Mouse (Mus musculus) stomach, postnatal 0 days (tissue): Measurements from ENCODE around the gene Rbm34.

Source experiments
- CTCF ChIP-seq: IDR thresholded peaks from 2 replicates; pipeline ENCODE4 v1.5.1; 2016; ENCODE audit warnings: antibody characterized with exemption, low read depth, mild to moderate bottlenecking, moderate library complexity
- EP300 ChIP-seq: optimal IDR thresholded peaks from 2 replicates; pipeline ENCODE3; 2016; ENCODE audit warnings: antibody characterized with exemption

DNA sequence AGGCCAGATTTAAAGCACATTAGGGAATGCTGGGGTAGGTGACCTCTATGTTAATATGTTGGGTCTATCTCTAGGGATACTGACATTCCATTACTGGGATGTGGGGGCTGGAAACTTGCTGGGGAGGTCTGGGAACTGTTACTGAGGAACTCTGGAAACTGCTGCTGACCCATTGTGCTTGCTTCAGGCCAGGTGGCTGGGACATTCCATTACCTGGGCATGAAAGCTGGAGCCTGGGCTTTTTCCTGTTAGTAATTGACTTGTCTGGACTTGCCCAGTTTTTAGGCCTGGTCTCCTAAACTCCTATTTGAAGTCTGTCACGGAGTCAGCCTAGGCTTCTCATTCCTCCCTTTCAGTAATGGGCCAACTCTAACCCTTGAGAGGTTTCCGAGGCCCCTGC is 1.2 kb upstream of the Rbm34 start:
- no peak for TF ChIP-seq CTCF
- TF ChIP-seq EP300: no peak
